Mouse (Mus musculus): ENCODE measurements around the gene Tgfbr3. TPM values are rescaled to one million over a fixed set of nuclear protein-coding genes. Genes with fewer than 3 reads are reported as not detected.

Tgfbr3 gene
- polyA plus RNA-seq, 1 experiment = 7.5 TPM

- Histone ChIP-seq H3K27ac (ENCODE audit: insufficient read depth, low read depth, low read length) (no peak overlapping the region), H3K36me3 (ENCODE audit: control insufficient read depth, insufficient read depth, low read length) (no peaks in the 10 kb centered on the region), H3K4me1 (ENCODE audit: control insufficient read depth, insufficient read depth, insufficient read length, low read length) (no peaks in the 10 kb centered on the region), H3K27me3 (ENCODE audit: control insufficient read depth, insufficient read depth, low read length) (no peaks in the 10 kb centered on the region), H3K4me3 (ENCODE audit: low read depth, low read length) (no peak overlapping the region)
- no peak for TF ChIP-seq POLR2A (IDR thresholded peaks at IDR 0.05; ENCODE audit: low read depth, low read length)
- TF ChIP-seq CTCF (IDR thresholded peaks at IDR 0.05; ENCODE audit: extremely low read depth, insufficient read length, insufficient replicate concordance, low read depth, low read length) = no peak
- WGBS = 50% methylated on average over 9 of the region's 9 CpGs
Observed at GRCm38 (mm10) chr5:107150555-107151312, 138.7 kb downstream of the Tgfbr3 start.

DNA sequence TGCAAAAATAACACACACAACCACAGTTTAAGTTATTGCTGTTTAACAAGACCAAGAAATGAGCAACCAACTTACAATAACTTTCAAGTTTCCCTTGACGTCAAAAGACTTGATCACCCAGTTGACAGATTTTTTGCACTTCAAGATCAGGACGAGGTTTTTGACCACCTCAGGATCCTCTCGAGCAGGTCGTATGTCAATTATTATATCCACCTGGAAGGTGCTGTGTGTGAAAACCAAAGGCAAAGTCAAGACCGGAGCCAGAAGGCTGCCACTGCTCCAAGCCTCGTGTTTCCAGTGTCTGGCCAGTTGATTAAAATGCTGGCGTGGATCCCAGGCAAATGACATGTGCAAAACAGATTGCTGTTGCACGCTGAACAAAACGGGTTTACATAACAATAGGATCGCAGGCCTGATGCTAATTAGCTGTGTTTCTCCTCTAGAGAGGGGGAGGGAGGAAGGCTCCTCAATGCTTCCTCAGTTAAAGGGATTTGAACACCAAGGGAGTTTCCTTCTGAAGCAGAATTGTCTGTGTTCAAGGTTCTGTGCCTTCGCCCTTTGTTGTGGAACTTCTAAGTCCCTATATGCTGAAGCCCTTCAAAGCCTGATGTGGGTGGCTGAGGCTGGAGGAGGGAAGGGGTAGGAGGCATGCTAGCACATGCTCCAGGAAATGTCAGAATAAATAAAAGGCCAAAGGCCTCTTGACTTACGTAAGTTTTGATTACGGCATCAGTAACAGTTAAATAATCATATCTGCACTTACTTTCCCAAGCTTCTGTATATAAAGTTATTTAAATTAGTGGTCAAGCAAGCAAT, 141.3 kb downstream of the Tgfbr3 start:
- Histone ChIP-seq H3K27me3 (ENCODE audit: control insufficient read depth, insufficient read depth, low read length) (no peaks in the 10 kb centered on the region), H3K4me1 (ENCODE audit: control insufficient read depth, insufficient read depth, insufficient read length, low read length) (no peaks in the 10 kb centered on the region; the same call in 1 of the 2 replicates), H3K27ac (ENCODE audit: insufficient read depth, low read depth, low read length) (no peak overlapping the region), H3K36me3 (ENCODE audit: control insufficient read depth, insufficient read depth, low read length) (no peaks in the 10 kb centered on the region), H3K4me3 (ENCODE audit: low read depth, low read length) (no peak overlapping the region)
- WGBS = 53% methylated on average over 13 of the region's 13 CpGs
- TF ChIP-seq POLR2A (IDR thresholded peaks at IDR 0.05; ENCODE audit: low read depth, low read length) (no peak), CTCF (IDR thresholded peaks at IDR 0.05; ENCODE audit: extremely low read depth, insufficient read length, insufficient replicate concordance, low read depth, low read length) (no peak)

DNA sequence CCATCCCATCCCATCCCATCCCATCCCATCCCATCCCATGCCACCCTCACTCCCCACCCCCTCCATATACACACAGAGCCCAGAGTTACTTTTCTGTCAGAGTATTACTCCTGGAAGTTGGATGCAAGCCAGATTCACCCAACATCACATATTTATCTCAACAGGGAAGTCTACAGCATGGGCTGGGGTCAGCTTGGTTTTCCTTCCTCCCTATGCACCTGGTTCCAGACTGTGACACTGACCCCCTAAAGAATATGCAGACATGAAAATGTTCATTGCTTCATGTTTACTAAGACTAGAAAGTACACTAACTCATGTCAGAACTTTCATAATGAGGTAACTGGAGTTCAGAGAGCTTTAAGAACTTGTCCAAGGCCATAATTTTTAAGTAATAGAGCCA, 142.0 kb downstream of the Tgfbr3 start:
- TF ChIP-seq CTCF (IDR thresholded peaks at IDR 0.05; ENCODE audit: extremely low read depth, insufficient read length, insufficient replicate concordance, low read depth, low read length) = no peak
- TF ChIP-seq POLR2A (IDR thresholded peaks at IDR 0.05; ENCODE audit: low read depth, low read length) = no peak
- H3K36me3 ChIP-seq (ENCODE audit: control insufficient read depth, insufficient read depth, low read length) = no peaks in the 10 kb centered on the region
- H3K4me1 ChIP-seq (ENCODE audit: control insufficient read depth, insufficient read depth, insufficient read length, low read length) = no peaks in the 10 kb centered on the region; the same call in 1 of the 2 replicates
- no peak overlapping the region for H3K27ac ChIP-seq (ENCODE audit: insufficient read depth, low read depth, low read length)
- no peak overlapping the region for H3K4me3 ChIP-seq (ENCODE audit: low read depth, low read length)
- H3K27me3 ChIP-seq (ENCODE audit: control insufficient read depth, insufficient read depth, low read length) = no peaks in the 10 kb centered on the region

DNA sequence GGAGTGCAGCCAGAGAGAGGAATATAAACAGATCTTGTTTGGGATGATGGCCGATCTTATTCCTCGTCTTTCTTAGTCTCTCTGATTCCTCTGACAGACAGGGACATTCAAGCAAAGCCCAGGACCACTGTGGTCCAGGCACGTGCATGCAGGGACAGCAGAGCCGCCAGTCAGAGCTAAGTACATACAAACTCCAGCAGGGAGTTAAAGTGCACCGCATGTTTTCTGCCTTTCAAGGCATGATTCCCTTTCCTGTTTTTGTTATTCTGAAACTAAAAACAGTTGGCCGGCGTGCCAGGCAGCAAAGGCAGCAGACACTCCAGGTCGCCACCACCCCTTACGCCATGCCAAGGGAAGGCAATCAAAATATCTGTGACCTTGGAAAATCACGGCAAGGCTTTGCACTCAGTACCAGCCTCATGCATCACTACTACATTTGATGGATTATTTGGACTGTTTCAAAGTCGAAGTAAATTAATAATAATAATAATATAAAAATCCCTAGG, 143.3 kb downstream of the Tgfbr3 start:
- Histone ChIP-seq H3K4me3 (ENCODE audit: low read depth, low read length) (no peak overlapping the region), H3K27me3 (ENCODE audit: control insufficient read depth, insufficient read depth, low read length) (no peaks in the 10 kb centered on the region), H3K4me1 (ENCODE audit: control insufficient read depth, insufficient read depth, insufficient read length, low read length) (no peaks in the 10 kb centered on the region; the same call in 1 of the 2 replicates), H3K27ac (ENCODE audit: insufficient read depth, low read depth, low read length) (0 out of 2 replicates have a peak overlapping the region, but pooled peaks have one; percentile 36), H3K36me3 (ENCODE audit: control insufficient read depth, insufficient read depth, low read length) (no peaks in the 10 kb centered on the region)
- TF ChIP-seq CTCF (IDR thresholded peaks at IDR 0.05; ENCODE audit: extremely low read depth, insufficient read length, insufficient replicate concordance, low read depth, low read length) = no peak
- TF ChIP-seq POLR2A (IDR thresholded peaks at IDR 0.05; ENCODE audit: low read depth, low read length) = no peak
- WGBS = 74% methylated on average over 11 of the region's 11 CpGs

- Histone ChIP-seq H3K4me1 (ENCODE audit: control insufficient read depth, insufficient read depth, insufficient read length, low read length) (no peaks in the 10 kb centered on the region; the same call in 1 of the 2 replicates), H3K27ac (ENCODE audit: insufficient read depth, low read depth, low read length) (no peak overlapping the region), H3K4me3 (ENCODE audit: low read depth, low read length) (no peak overlapping the region), H3K36me3 (ENCODE audit: control insufficient read depth, insufficient read depth, low read length) (no peaks in the 10 kb centered on the region), H3K27me3 (ENCODE audit: control insufficient read depth, insufficient read depth, low read length) (no peaks in the 10 kb centered on the region)
- 88% methylated on average over 4 of the region's 4 CpGs for WGBS
- TF ChIP-seq CTCF (IDR thresholded peaks at IDR 0.05; ENCODE audit: extremely low read depth, insufficient read length, insufficient replicate concordance, low read depth, low read length) (no peak), POLR2A (IDR thresholded peaks at IDR 0.05; ENCODE audit: low read depth, low read length) (no peak)
Observed at GRCm38 (mm10) chr5:107145125-107145524, 144.3 kb downstream of the Tgfbr3 start.

GRCm38 (mm10) chr5:107144263-107144843, 145.1 kb downstream of the Tgfbr3 start:
- Histone ChIP-seq H3K27ac (ENCODE audit: insufficient read depth, low read depth, low read length) (no peak overlapping the region), H3K36me3 (ENCODE audit: control insufficient read depth, insufficient read depth, low read length) (no peaks in the 10 kb centered on the region), H3K4me1 (ENCODE audit: control insufficient read depth, insufficient read depth, insufficient read length, low read length) (no peaks in the 10 kb centered on the region; the same call in 1 of the 2 replicates), H3K4me3 (ENCODE audit: low read depth, low read length) (no peak overlapping the region), H3K27me3 (ENCODE audit: control insufficient read depth, insufficient read depth, low read length) (no peaks in the 10 kb centered on the region)
- WGBS = 79% methylated on average over 9 of the region's 9 CpGs
- TF ChIP-seq POLR2A (IDR thresholded peaks at IDR 0.05; ENCODE audit: low read depth, low read length) (no peak), CTCF (IDR thresholded peaks at IDR 0.05; ENCODE audit: extremely low read depth, insufficient read length, insufficient replicate concordance, low read depth, low read length) (no peak)

All from small intestine, adult 2 months (tissue).